Mouse (Mus musculus): ENCODE measurements around the gene Tex2.

Tex2 gene

DNA sequence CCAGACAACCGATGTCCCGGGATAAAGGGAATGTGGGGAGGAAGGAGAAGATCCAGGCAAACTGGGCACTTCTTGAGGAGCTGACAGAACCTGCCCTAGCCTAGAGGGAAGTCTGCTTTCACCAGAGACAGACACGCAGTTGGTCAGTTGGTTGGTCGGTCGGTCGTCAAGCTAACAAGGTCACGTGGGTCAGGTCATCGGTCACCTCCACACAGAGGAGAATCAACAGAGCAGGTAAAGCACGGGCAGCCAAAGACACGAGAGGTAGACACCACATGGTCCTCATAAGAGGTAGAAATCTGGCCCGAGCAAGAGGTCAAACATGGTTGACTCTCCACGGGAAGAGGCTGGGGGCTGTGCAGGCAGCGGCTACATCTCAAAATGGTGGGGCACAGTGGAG lies 70.2 kb downstream of the Tex2 start:
- no peak for DNase-seq (ENCODE audit: low read depth)

DNA sequence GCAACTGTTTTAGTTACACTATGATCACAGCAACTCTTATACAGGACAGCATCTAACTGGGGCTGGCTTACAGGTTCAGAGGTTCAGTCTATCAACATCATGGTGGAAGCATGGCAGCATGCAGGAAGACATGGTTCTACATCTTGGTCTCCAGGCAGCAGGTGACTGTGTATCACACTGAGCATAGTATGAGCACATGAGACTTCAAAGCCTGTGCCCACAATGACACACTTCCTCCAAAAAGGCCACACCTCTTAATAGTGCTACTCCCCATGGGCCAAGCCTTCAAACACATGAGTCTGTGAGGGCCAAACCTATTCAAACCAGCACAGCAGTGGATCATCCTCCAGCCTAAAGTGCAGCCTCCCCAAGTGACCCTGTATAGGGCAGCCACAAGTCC lies 70.8 kb downstream of the Tex2 start:
- DNase-seq (ENCODE audit: low read depth) = peak; percentile 74

DNA sequence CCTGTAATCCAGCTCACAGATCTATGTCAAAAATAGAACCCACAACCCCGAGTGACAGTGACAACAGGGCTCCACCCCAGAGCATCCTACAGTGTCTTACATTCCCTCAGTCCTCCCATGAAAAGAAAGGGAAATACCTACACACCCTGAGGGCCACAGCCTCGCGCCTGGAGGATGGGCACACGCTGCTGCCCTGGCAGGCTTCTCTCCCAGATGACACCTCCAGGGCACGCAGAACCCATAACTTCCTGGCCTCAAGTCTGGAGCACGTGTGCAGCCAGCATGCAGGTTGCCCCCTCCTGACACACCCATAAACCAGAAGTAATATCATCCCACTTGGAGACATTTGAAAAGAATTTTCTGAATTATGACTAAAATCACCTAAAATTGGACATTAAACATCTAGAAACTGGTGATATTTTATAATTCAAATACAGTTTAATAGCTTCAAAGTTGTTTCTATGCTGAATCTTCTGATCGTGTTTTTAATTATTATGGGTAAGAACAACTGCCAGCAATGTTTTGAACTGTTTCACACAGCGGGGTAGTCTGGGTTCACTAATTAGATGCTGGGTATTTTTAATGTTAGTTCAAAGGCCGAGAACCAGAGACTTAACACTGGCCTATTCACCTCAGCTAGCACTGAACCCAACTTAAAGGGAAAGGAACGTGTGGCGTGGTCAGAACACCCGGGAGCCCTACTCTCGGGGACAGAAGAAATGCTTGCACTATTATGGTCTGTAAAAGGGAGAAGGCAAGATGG lies 72.5 kb downstream of the Tex2 start:
- no peak for DNase-seq (ENCODE audit: low read depth)

DNA sequence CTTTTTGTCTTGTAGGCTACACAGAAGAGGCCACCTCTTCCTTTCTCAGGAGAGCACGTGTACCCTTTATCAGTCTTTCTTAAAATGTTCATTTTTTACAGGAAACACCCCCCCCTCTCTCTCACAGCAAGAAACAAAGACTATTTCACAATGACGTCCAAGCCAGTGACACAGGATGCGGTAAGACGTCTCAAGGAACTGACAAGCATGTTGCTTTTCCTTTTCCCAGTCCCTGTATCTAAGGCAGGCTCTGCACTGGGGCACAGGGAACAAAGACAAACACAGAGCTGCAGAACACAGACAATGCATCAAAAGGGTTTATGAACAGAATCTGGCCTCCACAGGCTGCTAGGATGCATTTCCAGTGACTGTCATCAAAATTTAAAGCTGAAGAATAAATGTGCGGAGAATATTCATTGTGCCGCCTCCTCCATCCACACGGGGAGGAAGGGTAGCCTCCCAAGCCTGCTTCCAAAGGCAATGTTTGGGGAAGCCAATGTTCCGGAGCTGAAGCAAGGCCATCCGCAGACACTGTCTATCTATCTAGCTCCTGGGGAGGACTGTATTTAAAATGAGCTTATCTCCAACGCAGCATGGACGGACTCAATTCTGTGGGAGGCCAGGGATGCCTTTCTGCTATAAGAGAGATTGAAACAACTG lies 76.8 kb downstream of the Tex2 start:
- DNase-seq (ENCODE audit: low read depth) = peak; percentile 93

DNA sequence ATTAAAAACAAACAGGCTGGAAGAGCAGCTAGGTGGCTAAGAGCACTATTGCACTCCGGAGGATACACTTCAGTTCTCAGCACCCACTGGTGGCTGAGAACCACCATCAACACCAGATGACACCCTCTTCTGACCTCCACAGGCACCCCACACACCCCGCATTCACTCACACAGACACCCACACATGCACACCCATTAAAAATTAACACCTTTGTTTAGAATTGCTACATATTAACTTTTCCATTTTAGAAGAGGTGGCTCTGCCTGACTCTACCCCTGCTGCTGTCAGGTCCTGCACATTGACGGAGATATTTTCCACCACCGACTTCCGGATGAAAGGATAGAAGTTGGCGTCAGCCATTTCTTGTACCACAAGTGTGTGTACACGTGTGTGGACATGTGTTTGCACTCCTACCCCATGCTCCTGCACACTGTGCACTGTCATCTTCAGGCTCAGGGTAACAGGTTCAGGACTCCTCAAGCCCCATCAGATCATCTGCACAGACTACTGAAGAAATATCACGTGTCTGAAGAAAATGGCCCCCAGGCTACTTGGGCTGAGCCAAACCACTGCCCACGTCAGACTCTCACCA lies 77.5 kb downstream of the Tex2 start:
- DNase-seq (ENCODE audit: low read depth) = no peak

DNA sequence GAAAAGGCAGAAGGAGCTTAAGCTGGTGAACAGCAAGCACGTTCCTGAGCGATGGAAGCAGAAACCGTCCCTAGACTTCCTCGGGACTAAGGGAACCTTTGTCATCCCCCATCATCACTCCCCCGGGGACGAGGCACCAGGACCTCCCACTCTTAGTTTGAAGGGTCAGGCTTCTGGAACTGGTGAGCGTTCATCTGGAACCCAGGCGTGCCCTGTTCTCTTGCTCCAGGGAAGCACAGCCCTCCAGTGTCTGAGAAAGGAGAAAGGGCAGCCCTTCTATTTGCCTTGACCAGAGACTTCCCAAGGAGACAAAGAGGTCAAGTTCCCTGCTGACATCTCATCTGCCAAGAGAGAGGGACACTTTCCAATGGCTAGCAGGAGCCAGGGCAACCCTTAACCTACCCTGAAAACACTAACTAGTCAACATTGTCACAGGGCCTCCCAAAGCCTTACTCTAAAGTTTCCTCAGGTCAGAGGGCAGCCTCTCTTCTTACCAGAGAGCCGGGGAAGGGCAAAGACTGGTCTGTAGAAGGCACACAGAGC lies 80.9 kb downstream of the Tex2 start:
- no peak for DNase-seq (ENCODE audit: low read depth)

DNA sequence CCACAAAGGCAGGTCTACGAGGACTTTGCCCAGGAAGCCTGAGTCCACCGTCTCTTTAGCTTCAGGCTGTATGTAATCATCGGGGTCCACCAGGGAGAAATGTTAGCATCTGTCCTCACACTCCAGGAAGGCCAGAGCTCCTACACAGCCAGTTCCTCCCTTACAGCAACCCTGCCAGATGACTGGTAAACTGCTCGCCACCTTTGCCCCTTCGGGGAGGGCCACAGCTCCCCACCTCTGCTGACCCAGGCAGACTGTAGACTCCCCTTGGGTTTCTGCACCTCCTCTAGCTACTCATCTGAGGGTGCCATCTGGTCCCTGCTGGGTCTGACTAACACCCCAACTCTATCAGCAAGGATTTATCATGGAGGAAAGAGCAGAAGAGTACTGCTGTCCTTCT lies 83.4 kb downstream of the Tex2 start:
- DNase-seq (ENCODE audit: low read depth) = no peak

DNA sequence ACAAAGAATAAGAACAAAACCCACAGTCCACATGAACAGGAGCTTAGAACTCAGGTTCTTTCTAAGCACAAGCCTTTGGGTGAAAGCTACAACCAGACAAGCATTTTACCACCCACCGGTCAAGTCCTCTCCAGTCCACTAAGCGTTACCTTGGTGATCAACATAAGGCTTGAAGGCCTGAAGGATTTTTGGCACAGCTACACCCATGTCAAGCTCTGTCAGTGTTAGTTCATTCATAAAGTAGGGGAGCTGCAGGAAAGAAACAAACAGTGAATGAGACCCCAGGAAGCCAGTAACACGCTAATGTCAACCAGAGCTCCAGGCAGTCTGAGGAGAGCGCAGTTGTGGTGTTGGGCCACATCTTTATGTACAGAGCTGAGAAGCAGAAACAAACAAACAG lies 84.1 kb downstream of the Tex2 start:
- DNase-seq (ENCODE audit: low read depth) = no peak

DNA sequence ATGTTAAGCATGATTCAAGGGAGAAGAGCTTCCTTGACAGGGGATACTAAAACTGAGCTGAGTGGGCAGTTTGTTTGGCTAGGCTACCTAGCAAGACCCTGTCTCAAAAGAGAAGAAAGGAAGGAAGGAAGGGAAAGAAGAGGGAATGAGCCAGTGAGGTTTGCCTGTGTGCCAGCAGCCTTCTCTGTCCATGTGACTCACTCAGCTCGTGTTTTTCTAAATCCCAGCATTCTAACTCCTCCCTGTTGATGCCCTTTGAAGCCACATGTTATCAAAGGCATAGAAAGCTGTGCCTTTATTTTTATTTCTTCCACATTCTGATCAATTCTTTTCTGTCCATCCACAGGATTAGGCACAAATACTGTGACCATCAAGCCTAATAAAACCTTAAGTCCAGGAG lies 85.3 kb downstream of the Tex2 start:
- DNase-seq (ENCODE audit: low read depth) = no peak

DNA sequence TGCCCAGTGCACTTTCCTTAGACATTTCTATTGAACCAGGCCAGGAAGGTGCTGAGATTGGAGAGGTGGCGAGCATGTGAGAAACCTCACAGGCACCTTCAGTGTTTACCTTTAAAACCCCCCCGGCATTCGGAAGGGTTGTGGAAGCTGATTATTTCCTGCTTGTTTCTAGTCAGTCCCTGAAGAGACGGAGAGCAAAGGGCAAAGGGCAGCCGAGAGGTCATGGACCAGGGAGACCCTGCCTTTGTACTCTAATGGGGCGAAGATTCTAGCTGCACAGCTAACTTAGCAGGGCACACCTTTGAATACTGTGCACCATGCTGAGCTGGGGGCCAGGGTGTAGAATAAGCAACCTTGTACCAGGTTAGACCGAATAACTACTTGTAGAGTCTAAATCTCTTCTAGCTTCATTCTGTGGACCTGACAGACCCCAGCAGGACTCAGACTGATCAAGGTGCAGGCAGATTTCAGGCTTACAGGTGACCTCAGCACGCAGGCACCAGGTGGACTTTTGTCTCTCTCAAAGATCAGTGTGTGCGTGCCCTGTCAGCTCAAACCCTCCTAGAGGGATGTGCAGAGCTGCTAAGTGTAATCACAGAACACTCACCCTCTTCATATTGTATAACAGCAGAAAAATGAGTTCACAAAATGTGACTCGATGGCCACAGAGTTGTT lies 85.9 kb downstream of the Tex2 start:
- no peak for DNase-seq (ENCODE audit: low read depth)

DNA sequence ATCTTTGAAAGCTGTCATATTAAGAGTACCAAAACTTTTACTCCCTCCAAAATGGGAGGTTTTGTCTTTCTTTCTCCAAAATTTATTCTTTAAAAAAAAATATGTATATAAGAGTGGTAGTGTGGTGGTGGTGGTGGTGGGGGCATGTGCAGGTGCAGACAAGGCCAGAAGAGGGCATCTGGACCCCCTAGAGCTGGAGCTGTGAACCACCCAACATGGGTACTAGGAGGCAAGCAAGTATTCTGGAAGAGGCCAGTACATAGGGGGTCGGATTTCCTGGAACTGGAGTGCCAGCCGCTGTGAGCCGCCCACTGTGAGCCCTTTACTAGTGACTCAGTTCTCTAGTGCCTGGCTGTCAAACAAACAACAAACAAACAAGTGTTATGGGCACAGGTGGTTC lies 90.7 kb downstream of the Tex2 start:
- no peak for DNase-seq (ENCODE audit: low read depth)

DNA sequence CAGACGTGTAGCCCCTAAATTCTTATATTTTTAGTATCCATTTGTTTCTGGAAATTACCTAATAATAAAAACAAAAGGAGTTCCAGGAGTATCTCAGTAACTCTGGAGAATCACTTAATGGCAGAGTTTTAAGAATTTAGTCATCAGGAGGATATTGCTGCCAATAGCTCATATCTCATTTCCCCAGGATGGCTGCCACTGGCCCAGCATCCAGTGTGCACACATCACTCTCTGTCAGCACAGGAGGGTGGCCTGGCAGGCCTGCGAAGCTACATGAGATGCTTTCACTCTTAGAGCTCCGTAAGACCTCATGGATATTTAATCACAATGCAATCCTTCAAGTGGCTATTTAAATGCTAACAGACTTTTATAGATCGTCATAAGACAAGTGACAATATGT lies 91.6 kb downstream of the Tex2 start:
- no peak for DNase-seq (ENCODE audit: low read depth)

DNA sequence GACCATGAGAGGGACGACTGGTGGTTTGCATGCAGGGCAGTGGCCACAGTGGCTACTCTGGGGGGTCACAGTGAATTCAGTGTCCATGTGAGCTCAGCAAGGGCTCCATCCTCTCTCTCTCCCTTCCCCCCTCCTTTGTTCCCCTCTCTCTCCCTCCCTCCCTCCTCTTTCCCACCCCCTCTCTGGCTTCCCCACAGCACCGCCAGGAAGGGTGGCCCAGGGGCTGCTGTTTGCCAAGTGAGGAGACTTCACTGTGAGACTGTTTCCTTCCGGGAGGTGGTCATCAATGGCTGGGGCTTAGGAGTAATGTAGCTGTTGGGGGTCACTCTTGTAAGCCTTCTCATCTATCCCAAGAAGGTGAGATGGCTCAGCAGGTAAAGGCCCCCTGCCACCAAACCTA lies 92.8 kb downstream of the Tex2 start:
- DNase-seq (ENCODE audit: low read depth) = no peak

DNA sequence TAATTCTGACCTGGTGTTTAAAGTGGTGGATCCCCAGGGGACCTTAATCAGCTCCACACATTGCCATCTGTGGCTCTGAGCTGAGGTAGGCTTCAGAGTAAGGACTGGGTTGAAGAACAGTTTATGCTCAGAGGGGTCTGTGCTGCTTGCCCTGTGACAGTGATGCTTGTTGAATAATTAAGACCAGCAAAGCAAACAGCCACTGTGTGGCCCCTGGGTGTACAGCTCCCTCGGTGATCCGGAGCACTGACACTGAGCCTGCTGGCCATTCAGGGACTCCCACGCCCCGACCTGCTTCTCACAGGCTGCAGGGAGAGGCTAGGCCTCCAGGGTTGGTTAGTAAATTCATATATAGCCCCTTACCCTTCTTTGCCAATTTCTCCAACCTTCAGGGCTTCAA lies 93.7 kb downstream of the Tex2 start:
- no peak for DNase-seq (ENCODE audit: low read depth)

DNA sequence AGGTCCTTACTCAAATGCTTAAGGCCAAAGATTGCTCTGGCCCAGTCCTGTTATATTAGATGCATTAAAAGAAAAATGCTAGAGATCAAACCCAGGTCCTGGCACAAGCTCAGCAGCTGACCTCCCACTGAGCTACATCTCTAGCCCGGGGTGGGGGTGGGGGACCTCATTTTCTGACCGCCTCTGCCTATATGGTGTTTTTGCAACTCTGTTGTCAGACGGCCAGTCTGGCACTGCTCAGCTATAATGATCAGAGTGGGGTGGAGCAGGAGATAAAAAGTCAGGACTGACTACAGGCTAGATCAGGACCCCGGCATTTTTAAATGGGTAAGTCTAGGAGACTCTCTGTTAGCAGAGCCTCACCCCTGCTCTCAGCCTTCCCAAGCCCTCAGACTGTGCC lies 94.8 kb downstream of the Tex2 start:
- no peak for DNase-seq (ENCODE audit: low read depth)

DNA sequence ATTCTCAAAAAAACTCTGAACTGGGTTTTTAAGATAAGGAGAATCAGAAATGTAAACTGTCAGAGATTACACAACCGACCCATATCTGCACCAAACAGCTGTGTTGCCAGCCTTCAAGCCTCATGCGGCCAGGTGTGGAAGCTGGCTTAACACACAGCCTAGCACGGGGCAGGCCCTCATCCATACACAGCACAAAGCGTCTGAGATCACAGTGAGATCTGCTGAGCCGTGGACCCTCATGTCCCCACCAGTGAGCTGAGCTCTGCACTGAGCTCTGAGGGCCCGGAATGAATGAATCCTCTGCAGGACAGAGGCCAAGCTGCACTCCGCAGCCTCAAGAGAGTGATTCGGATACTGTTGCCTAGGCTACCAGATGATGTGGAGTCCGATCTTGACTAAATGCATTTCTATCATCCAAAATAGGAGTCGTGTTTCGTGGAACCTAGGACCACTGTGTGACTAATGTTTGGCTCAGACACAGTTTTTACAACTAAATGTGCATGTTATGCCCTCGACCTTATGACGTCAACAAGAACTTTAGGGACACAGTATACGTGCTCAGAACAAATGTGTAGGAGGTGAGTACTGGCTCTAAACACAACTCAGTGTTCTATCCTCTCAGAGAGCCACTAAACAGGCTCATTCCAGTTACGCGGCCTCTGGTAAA lies 98.0 kb downstream of the Tex2 start:
- no peak for DNase-seq (ENCODE audit: low read depth)

DNA sequence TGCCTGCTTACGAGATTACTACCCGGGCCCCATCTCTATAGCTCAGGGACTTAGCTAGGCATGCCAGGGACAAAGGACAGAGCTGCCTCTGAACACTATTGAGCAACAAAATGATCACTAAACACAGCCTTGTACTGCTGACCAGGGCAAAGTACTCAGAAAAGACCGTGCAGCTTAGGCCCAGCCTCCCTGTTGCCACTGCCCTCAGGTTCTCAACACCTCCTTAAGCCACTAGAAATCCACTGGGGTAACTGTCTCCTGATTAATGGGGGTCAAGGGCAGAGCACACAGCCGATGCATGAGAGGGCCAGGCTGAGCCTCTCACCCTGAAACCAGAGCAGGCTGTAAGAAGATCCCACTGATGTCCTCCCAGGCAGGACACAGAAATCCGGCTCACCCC lies 98.8 kb downstream of the Tex2 start:
- DNase-seq (ENCODE audit: low read depth) = no peak

DNA sequence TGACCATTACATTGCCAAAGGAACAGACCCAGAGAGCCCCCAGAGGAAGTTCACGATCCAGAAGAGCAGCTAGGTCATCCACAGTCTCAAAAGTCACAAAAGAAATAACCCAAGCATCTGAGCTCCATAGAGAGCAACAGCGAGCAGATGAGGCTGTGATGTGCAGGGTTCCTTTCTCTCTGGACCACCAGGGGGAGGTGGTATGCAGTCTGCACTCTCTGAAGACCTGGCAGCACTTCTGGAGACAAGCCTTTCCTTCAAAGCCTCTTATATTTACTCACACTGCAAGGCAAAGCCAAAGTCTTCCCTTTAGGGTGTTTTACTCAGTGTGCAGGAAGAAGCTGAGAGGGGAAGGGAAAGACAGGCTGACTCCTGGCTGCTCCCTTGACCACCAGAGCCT lies 100.1 kb downstream of the Tex2 start:
- peak; percentile 73 for DNase-seq (ENCODE audit: low read depth)

DNA sequence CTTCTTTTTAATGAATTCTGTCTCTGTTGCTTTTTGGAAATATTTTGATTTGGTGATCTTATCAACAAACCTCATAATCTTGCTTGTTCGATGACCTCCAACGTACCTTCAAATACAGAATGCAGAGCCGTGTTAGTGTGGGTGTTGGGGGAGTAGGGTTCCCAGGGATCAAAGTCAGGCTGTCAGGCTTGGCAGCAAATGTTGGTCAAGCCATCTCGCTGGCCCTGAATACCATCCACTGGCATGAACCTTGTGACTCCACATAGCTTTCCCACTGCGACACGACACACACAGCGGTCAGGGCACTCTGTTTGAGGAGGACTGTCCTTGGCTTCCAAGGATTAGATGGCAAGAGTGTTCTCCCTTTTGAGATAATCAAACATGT lies 101.2 kb downstream of the Tex2 start:
- no peak for DNase-seq (ENCODE audit: low read depth)

DNA sequence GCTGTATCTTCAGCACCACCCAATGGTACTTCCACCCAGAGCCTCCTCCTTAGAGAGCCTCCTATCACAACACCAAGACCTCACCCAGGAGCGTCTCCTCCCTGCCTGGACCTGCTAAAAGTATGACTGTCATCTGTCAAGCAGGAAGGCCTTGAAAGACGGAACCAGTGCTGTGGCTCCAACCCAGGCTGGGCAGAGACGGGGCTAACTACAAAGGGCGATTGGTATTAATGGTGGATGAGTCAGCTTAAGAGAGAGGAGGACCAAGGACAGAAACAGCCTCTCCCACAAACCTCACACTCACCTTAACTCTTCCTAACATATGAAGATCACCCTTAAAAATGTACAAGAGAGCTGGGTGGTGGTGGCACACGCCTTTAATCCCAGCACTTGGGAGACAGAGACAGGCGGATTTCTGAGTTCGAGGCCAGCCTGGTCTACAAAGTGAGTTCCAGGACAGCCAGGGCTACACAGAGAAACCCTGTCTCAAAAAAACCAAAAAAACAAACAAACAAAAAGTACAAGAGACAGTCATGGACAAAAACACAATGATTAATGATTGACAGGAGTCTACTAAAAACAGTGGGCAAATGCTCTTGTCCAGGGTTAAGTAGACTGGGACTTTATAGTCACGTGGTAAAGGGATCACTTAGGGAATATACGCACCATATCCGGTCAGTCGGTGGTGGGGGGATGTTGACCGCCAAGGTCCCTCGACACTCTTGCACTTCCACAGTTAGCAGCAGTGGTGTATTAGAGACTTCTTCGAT lies 101.8 kb downstream of the Tex2 start:
- no peak for DNase-seq (ENCODE audit: low read depth)

DNA sequence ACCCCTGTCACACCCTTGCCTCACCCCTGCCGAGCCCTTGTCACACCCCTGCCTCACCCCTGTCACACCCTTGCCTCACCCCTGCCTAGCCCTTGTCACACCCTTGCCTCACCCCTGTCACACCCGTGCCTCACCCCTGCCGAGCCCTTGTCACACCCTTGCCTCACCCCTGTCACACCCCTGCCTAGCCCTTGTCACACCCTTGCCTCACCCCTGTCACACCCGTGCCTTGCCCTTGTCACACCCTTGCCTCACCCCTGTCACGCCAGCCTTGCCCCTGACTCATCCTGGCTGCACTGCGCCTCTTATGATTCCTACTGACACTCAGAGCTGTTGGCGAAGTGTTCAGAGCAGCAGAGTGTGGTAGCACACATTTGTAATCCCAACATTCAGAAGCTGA lies 105.6 kb downstream of the Tex2 start:
- no peak for DNase-seq (ENCODE audit: low read depth)

DNA sequence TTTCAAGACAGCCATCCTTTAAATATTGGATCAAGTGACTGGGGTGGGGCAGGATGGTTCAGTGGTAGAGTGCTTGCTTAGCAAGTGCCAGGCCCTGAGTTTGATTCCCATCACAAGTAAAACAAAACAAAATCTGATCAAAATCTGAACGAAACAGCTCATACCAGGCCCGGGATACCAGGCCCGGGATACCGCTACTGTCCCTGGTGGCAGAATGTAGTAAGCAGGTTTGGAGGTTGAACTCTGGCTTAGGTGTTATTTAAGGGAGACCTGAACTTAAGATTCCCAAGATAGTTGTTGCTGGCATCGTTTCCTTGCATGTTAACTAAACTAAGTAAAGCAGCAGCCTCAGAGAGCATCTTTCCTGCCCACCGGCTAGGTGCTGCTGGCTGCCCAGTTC lies 107.0 kb downstream of the Tex2 start:
- DNase-seq (ENCODE audit: low read depth) = no peak
